Mouse (Mus musculus): Measurements from ENCODE around the gene Ntrk1.

The Ntrk1 gene

DNA sequence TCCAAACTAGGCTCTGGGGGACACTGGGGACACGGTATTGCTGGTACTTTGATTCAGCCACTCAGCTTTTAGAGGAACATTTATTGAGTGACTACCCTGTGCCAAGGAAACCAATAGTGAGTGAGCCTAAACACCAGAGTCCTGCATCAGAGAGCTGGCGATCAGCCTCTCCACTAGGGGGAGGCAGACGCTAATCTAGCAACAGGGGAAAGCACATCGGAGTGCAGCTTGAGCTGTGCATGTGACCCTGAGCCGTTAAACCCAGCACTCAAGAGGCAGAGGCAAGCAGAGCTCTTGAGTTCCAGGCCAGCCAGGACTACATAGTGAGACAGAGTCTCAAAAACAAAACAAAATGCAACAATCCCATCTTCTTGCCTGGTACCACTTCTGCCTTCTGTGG, 45.9 kb downstream of the Ntrk1 start:
- no peak for DNase-seq

DNA sequence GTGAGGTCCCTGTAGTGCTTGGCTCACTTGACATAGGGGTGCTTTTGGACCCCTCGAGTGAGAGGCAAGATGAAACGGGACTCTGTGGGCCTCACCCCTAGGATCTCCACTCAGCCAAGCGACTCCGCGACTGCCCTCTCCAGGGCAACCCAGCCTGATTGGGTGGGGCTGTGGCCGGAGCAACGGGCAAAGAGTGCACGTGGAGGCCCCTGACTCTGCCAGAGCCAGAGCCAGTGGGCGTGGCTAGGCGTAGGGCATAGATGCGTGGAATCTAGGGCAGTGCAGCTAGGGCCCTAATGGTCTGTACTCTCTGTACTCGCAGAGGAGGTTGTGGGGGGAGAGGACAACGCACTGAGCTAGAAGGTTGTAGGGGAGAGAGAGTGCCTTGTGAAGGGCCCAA, 46.5 kb downstream of the Ntrk1 start, which contains the start of gene Lrrc71:
Lrrc71 (minus strand) TSS at position 195 of the 400 bp plus-strand sequence.
- no peak for DNase-seq

DNA sequence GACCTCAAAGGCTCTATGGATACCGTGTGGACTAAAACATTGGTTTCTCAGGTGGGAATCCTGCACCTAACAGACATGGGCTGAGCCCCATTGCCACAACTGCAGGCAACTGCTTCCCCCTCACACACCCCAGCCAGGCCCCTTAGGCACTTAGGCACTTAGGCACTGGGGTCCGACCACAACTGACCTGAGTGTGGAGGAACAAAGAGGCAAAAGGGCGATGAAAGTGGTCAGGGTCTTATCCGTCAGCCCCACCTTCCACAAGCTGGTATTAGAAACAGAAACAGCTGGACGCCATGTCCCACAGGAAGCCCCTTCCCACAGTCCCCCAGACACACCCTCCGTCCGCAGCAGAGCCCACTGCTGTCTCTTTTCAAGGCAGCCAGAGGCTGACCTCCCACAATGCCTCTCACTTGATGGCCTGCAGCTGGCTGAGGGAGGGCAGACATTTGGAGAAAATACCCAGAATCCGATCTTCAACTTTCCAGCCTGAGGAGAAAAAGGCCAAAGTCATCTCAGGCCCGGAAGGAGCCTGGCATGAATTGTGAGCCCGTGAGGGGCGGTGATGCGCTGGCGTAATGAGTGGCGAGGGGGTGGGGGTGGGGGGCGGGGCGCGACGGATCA, 49.8 kb downstream of the Ntrk1 start:
- DNase-seq, result no peak

DNA sequence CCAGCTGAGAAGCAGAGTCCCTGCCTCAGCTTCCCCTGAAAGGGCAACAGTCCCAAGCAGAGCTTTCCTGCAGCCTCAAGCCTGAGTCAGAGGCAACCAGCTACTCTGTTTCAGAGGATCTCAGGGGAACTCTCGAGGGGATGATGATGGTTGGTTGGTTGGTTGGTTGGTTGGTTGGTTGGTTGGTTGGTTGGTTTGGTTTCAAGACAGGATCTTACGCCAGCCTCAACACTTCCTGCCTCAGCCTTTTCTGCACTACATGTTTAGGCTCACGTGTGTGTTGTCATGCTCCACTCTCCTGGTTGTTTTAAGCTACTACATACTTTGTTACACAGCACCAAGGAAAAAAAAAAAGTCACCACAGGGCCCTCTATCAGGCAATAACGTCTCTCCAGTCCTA, 51.0 kb downstream of the Ntrk1 start:
- DNase-seq, result no peak

DNA sequence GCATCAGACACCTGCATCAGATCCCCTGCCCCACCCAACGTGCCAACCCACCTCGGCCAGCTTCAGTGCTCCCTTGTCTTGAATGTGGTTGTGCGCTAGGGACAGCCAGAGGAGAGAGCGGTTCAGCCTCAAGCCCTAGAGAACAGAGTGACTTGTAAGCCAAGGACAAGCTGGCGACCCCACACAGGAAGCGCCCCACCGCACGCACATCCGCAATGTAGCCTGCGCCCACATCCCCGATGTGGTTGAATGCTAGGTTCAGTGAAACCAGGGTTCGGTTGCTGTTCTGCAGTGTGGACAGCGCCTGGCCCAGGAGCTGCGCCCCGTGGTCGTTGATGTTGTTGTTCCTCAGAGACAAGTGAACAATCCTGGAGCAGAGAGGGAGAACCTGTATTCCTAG, 52.2 kb downstream of the Ntrk1 start:
- no peak for DNase-seq

DNA sequence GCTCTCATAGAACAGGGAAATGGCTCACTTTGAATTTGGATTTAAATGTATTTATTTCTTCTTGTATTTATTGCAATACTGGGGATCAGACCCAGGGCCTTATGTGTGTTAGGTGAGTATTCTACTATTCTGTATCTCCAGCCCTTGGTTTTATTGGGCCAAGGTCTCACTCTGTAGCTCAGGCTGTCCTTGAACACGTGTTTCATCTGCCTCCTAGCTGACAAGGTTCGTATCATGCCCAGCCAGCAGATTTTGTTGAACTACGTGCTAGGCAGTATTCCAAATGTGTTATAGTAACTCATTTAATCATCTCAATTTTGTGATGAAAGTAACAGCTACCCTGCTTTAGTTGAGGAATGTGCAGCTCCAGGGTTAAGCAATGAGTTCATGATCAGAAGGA, 52.9 kb downstream of the Ntrk1 start:
- no peak for DNase-seq

DNA sequence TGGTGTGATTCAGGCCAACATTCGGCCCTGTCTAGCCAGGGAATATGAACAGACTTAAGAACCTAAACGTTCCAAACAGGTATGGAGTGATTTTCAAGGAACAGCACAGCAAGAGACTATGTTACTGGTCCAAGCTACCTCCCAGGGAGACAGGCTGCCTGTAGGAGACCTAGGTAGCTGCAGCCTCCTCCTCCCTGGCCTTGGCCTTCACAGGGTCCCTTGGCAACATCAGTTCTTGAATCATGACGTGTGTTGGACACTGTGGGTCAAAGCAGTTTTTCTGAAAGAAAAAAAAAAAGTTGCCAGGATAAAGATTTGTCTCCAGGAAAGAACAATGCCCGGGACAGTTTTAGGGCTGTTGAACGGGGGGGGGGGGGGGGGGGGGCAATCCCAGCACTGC, 56.1 kb downstream of the Ntrk1 start:
- no peak for DNase-seq

DNA sequence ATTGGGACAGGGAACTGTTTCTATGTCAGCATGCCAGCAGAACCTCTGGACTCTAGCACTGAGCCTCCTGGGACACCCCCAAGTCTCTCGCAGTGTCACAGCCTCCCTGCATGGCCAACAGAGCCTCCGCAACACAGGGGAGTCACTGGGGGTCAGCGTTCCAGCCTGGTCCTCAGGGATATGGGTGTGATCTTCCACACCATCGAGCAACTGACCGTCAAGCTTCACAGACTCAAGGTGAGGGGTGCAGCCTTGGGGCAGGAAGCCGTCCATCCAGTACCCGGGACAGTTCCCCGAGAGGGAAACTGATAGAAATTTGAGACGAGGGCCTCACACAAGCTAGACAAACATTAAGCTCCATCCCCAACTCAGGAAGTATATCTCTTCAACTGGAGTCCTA, 59.6 kb downstream of the Ntrk1 start:
- DNase-seq, result no peak

DNA sequence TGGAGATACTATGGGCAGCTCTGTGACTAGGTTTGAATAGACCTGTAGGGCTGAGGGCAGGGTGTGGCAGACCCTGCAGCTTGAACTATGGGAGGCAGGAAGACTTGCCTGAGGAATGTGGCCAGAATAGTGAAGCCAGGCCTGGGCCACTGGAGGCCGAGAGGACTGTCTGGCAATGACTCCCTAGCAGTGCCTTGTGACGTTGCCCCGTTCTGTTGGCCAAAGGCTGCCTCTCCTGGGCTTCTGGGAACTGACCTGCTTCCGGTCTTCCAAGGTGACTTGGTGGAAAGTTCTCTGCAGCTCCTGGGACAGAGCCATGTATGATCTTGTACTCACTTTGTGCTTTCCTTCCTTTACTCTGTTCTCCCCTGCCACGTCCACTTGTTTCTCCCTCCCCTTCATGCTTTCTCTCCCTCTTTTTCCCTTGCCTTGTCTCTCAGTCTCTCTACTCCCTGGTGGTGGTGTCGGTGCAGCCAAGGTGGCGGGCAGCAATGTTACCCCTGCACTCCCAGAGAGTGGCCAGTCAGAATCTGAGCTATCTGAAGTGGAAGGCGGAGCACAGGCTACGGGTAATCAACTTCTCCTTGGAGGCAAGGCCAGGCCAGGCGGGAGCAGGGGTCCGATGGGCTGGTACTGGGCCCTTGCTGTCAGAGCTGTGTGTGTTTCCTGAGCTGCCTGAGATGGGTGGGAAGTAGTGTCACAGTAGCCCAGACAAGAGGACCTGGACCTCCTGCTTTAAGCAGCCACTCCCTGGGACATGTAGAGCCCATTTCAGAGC, 60.8 kb downstream of the Ntrk1 start:
- DNase-seq, result no peak

DNA sequence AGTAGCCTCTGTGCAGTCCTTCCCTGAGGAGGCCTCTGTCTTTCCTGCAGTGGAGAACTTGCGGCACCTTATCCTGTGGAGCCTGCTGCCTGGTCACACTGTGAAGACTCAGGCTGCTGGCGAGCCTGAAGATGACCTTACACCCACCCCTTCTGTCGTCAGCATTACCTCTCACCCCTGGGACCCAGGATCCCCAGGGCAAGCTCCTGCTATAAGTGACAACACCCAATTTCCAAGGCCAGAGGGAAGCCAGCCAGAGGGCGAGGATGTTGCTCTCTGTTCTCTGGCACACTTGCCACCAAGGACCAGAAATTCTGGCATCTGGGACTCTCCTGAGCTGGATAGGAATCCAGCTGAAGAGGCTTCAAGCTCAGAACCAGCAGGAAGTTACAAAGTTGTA, 61.9 kb downstream of the Ntrk1 start:
- no peak for DNase-seq

DNA sequence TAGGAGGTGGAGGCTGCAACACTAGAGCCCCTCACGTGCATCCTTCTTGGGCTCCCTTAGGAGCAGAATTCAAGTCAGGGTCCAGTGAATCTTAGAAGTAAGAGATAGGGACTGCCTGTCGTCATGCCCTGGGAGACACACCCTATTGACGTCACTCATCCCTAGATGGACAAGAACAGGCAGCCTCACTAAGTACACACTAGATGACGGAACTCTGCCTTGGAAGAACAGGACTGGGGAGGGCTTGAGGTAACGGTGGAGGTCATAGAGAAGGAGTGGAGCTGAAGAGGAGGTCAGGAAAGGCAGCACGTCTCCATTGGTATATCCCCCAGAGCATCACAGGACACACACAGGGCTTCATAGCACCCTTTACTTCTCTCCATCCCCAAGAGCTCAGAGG, 66.3 kb downstream of the Ntrk1 start:
- no peak for DNase-seq

All from cerebellum, adult 11 months (tissue).